Mouse (Mus musculus): ENCODE measurements around the gene Cel. TPM values are rescaled to one million over a fixed set of nuclear protein-coding genes. Genes with fewer than 3 reads are reported as not detected.

The Cel gene
- total and polyA plus RNA-seq, 2 experiments from 2014 or later: not detected

DNA sequence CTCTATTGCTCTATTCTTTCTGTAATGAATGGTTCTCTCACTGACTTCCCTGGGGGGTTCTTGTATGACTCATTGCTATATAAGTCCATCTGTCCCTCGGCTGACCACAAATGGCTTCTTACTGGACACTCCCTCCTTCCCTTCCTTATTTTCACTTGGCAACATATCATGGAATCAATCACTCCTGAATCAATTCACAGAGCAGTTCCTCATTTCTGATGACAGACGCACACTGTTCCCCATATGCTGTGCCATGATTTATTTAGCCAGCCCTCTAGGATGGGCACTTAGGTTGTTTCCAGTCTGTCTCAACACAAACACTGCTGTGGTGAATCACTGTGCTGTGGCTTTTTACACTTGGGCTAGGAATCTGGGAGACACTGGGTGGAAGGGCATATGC is 28.3 kb upstream of the Cel start:
- ATAC-seq (ENCODE audit: low FRiP score): no peak
- 78% methylated on average over 2 of the region's 2 CpGs for WGBS
- no peaks in the 10 kb centered on the region for H3K4me1 ChIP-seq (ENCODE audit: insufficient read depth, low read length)
- H3K4me2 ChIP-seq (ENCODE audit: low read depth, low read length, poor library complexity, severe bottlenecking): no peak overlapping the region
- no peaks in the 10 kb centered on the region for H3K36me3 ChIP-seq (ENCODE audit: insufficient read depth, low read length)
- H3K9ac ChIP-seq (replicated peaks; ENCODE audit: low read length, poor library complexity, severe bottlenecking): no peak overlapping the region
- H3K9me3 ChIP-seq (ENCODE audit: low read length): no peaks in the 10 kb centered on the region
- H3K27ac ChIP-seq (ENCODE audit: low read depth, low read length): no peak overlapping the region
- no peak for TF ChIP-seq CTCF (IDR thresholded peaks at IDR 0.05)
- DNase-seq (ENCODE audit: low spot score): no peak
- no peaks in the 10 kb centered on the region for H3K27me3 ChIP-seq (ENCODE audit: insufficient read depth, low read length)
- no peak overlapping the region for H3K4me3 ChIP-seq (ENCODE audit: low read depth, low read length)

DNA sequence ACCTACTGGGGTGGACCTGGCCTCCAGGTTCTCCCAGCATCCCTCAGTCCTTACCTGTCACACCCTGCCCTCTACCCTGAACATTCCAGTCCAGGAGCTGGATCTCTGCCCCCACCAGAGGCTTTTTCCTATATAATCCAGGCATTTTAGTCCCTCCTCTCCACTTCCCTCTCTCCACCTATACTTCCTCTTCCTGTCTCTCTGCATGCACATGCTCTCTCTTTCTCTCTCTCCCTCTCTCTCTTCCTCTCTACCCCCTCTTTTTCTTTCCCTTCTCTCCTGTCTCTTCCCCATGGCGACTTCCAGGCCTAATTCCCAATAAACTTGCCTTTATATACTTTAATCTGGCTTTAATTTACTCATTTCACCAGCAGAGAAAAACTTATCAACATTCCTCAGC is 25.4 kb upstream of the Cel start:
- Histone ChIP-seq H3K4me3 (ENCODE audit: low read depth, low read length) (no peak overlapping the region), H3K27me3 (ENCODE audit: insufficient read depth, low read length) (no peaks in the 10 kb centered on the region), H3K4me1 (ENCODE audit: insufficient read depth, low read length) (peaks cover under 1% of the 10 kb centered on the region; the same call in 1 of the 2 replicates), H3K36me3 (ENCODE audit: insufficient read depth, low read length) (no peaks in the 10 kb centered on the region), H3K4me2 (ENCODE audit: low read depth, low read length, poor library complexity, severe bottlenecking) (no peak overlapping the region), H3K9ac (replicated peaks; ENCODE audit: low read length, poor library complexity, severe bottlenecking) (no peak overlapping the region), H3K27ac (ENCODE audit: low read depth, low read length) (no peak overlapping the region), H3K9me3 (ENCODE audit: low read length) (no peaks in the 10 kb centered on the region)
- TF ChIP-seq CTCF (IDR thresholded peaks at IDR 0.05): no peak
- WGBS: 30% methylated on average over 1 of the region's 1 CpGs
- DNase-seq (ENCODE audit: low spot score) (no peak), ATAC-seq (ENCODE audit: low FRiP score) (no peak)

DNA sequence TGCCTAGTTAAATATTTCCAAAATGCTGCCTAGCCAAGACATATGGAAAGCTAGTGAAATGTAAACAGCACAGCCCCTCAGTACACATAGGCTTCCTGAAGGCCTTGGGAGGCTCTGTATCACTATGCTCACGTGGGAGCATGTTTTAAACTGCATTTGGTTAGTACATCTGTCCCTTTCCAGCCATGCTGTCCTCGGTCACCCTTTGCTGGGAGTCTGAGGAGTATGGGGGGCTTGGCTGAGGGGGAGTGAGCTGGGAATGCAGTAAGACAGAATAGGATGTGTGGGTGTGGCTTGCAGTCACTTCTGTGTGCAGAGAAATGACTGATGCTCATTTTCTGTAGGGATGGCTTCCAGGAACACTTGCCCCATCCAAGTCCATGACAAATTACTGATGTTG is 22.5 kb upstream of the Cel start:
- peaks cover 3% of the 10 kb centered on the region; the same call in 1 of the 2 replicates for H3K4me1 ChIP-seq (ENCODE audit: insufficient read depth, low read length)
- WGBS: 45% methylated on average over 2 of the region's 2 CpGs

DNA sequence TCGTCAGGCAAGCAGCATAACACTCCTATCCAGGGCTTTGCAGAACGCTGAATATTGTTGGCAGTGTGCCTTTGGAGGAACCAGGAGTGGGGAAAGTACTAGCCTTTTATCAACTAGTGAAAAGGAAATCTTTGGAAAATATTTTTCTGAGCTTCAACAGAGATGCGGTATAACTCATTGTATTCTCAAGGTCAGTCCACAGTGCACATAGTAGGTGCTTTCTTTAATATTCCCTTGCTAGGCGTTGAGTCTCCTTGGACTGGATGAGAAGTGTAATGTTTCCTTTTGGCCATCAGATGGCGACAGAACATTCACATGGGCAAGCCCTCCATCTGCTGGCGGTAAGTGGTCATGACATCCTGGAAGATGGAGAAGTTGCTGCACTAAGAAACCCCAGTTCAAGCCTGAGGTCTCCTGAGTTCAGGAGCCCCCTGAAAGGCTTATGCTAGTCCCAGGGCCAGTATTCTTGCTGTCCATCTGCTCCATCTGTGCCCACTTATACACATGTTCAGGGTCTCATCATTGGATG is 21.9 kb upstream of the Cel start:
- Histone ChIP-seq H3K9ac (replicated peaks; ENCODE audit: low read length, poor library complexity, severe bottlenecking) (no peak overlapping the region), H3K9me3 (ENCODE audit: low read length) (no peaks in the 10 kb centered on the region), H3K27me3 (ENCODE audit: insufficient read depth, low read length) (no peaks in the 10 kb centered on the region), H3K36me3 (ENCODE audit: insufficient read depth, low read length) (0 out of 2 replicates have a peak, but pooled peaks cover 4% of the 10 kb centered on the region), H3K4me1 (ENCODE audit: insufficient read depth, low read length) (peaks cover 3% of the 10 kb centered on the region), H3K4me3 (ENCODE audit: low read depth, low read length) (no peak overlapping the region), H3K27ac (ENCODE audit: low read depth, low read length) (no peak overlapping the region), H3K4me2 (ENCODE audit: low read depth, low read length, poor library complexity, severe bottlenecking) (no peak overlapping the region)
- ATAC-seq (ENCODE audit: low FRiP score) (no peak), DNase-seq (ENCODE audit: low spot score) (peak; percentile 87)
- peak; percentile 100 for TF ChIP-seq CTCF (IDR thresholded peaks at IDR 0.05)
- WGBS: 20% methylated on average over 6 of the region's 6 CpGs

More for the DNA sequence above, 22.5 kb upstream of the Cel start:
- Histone ChIP-seq H3K27me3 (ENCODE audit: insufficient read depth, low read length) (no peaks in the 10 kb centered on the region), H3K4me3 (ENCODE audit: low read depth, low read length) (no peak overlapping the region), H3K9ac (replicated peaks; ENCODE audit: low read length, poor library complexity, severe bottlenecking) (no peak overlapping the region), H3K27ac (ENCODE audit: low read depth, low read length) (no peak overlapping the region), H3K4me2 (ENCODE audit: low read depth, low read length, poor library complexity, severe bottlenecking) (no peak overlapping the region), H3K9me3 (ENCODE audit: low read length) (no peaks in the 10 kb centered on the region), H3K36me3 (ENCODE audit: insufficient read depth, low read length) (0 out of 2 replicates have a peak, but pooled peaks cover 2% of the 10 kb centered on the region)
- no peak for TF ChIP-seq CTCF (IDR thresholded peaks at IDR 0.05)
- ATAC-seq (ENCODE audit: low FRiP score) (no peak), DNase-seq (ENCODE audit: low spot score) (no peak)

DNA sequence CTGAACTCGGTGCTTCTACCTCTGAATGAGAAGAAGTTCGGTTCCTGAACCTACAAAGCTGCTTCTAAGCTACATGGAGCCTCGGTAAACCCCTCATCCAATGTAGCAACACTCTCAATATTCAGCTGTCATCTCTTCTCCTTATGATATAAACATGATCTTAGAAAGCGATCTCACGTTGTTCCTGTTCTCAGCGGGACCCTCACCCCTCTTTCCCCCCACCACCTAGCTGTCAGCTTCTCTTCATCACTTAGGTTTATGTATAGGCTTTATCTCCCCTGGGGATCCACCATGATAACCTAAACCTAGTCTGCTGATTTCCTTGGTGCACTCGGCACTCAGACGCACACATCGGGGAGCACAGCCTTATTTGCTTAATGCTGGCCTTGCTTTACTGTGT is 20.4 kb upstream of the Cel start, which contains the start of gene Gtf3c5:
Gene Gtf3c5, minus strand, starts transcription at position 101 of the 400 bp plus-strand sequence.
- DNase-seq (ENCODE audit: low spot score) (no peak), ATAC-seq (ENCODE audit: low FRiP score) (no peak; the same call in 1 of the 2 replicates)
- H3K4me1 ChIP-seq (ENCODE audit: insufficient read depth, low read length): peaks cover 3% of the 10 kb centered on the region
- no peaks in the 10 kb centered on the region for H3K27me3 ChIP-seq (ENCODE audit: insufficient read depth, low read length)
- TF ChIP-seq CTCF (IDR thresholded peaks at IDR 0.05): no peak
- peak within 1 kb of the TSS; percentile 59 for H3K4me2 ChIP-seq (ENCODE audit: low read depth, low read length, poor library complexity, severe bottlenecking)
- 69% methylated on average over 9 of the region's 9 CpGs for WGBS
- H3K27ac ChIP-seq (ENCODE audit: low read depth, low read length): peak within 1 kb of the TSS; percentile 77
- peaks cover 5% of the 10 kb centered on the region; the same call in 1 of the 2 replicates for H3K36me3 ChIP-seq (ENCODE audit: insufficient read depth, low read length)
- H3K4me3 ChIP-seq (ENCODE audit: low read depth, low read length): peak within 1 kb of the TSS; percentile 56
- peak within 1 kb of the TSS; percentile 63 for H3K9ac ChIP-seq (replicated peaks; ENCODE audit: low read length, poor library complexity, severe bottlenecking)
- no peaks in the 10 kb centered on the region for H3K9me3 ChIP-seq (ENCODE audit: low read length)

DNA sequence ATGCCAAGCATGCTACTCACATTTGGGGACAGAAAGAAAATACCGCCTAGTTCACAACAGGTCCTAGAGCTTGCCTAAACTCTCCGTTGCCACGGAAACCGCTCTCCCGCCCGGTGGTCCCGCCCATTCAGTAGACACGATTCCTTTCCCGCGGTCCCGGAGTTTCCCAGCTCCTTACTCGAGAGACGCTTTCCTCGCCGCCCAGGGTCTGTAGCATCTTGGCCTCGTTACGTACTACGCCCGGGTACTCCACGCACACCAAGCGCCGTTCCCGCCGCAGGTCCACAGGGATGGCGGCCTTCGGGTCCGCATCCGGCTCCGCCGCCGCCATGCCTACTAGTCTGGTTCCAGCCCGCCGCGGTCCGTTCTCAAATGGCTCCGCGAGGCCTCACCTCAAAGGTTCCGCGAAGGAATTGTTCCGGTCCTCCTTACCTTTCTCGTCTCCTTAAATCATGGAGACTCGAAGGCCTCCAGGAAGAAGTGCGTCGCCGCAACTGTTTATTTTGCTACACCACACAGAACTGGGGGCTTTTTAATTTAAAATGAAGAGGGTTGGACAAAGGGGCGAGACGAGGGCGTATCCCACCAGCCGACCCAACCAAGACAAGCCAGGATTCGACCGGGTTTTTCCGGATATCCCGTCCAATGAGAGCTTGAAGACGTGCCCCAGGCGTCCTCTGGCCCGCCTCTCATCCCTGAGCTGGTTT is 19.6 kb upstream of the Cel start:
- Histone ChIP-seq H3K4me3 (ENCODE audit: low read depth, low read length) (peak overlapping the region; percentile 56), H3K36me3 (ENCODE audit: insufficient read depth, low read length) (peaks cover 12% of the 10 kb centered on the region; the same call in 1 of the 2 replicates), H3K9ac (replicated peaks; ENCODE audit: low read length, poor library complexity, severe bottlenecking) (peak overlapping the region; percentile 63), H3K4me1 (ENCODE audit: insufficient read depth, low read length) (peaks cover 3% of the 10 kb centered on the region), H3K4me2 (ENCODE audit: low read depth, low read length, poor library complexity, severe bottlenecking) (peak overlapping the region; percentile 59), H3K9me3 (ENCODE audit: low read length) (no peaks in the 10 kb centered on the region), H3K27me3 (ENCODE audit: insufficient read depth, low read length) (no peaks in the 10 kb centered on the region), H3K27ac (ENCODE audit: low read depth, low read length) (peak overlapping the region; percentile 77)
- DNase-seq (ENCODE audit: low spot score) (peak; percentile 96), ATAC-seq (ENCODE audit: low FRiP score) (peak; percentile 90)
- no peak for TF ChIP-seq CTCF (IDR thresholded peaks at IDR 0.05)
- under 1% methylated on average over 56 of the region's 56 CpGs for WGBS

Measured in midbrain, postnatal 0 days (tissue).